Mouse (Mus musculus): ENCODE measurements around the gene Spata45. TPM values are rescaled to one million over a fixed set of nuclear protein-coding genes. Genes with fewer than 3 reads are reported as not detected.

Spata45 gene
- polyA plus RNA-seq, 1 experiment from 2014 or later: not detected

DNA sequence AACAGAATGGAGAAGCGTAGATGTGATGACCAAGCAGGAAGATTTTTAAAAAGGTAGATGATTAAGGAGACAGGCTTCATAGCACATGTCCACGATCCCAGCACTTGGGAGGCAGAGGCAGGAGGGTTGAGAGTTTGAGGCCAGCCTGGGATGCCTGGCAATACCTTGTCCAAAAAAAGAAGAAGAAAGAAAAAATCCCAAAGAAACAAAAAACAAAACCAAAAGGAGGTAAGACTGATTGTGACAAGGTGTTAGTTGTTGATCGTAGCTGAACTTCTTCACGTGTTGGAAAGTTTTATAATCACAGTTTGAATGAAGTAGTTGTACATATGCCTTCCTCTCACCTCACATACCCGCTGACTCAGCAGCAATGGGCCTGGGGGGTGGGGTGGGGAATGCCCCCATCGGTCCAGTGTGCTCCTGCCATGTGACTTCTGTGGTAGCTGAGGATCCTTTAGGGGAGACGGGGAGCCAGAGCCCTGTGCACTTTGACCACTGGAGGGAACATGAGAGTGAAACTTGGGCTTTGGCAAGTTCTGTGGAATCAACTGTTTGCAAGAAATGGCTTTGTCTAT lies 50.0 kb downstream of the Spata45 start:
- Histone ChIP-seq H3K4me3 (replicated peaks) (no peak overlapping the region), H3K36me3 (peaks cover 23% of the 10 kb centered on the region), H3K4me2 (replicated peaks) (no peak overlapping the region), H3K27ac (replicated peaks) (no peak overlapping the region), H3K9me3 (replicated peaks) (no peaks in the 10 kb centered on the region), H3K4me1 (no peaks in the 10 kb centered on the region), H3K27me3 (no peaks in the 10 kb centered on the region), H3K9ac (no peak overlapping the region)
- WGBS: 82% methylated on average over 7 of the region's 7 CpGs
- ATAC-seq (ENCODE audit: insufficient number of reproducible peaks, low FRiP score, low TSS enrichment, low read depth): no peak

DNA sequence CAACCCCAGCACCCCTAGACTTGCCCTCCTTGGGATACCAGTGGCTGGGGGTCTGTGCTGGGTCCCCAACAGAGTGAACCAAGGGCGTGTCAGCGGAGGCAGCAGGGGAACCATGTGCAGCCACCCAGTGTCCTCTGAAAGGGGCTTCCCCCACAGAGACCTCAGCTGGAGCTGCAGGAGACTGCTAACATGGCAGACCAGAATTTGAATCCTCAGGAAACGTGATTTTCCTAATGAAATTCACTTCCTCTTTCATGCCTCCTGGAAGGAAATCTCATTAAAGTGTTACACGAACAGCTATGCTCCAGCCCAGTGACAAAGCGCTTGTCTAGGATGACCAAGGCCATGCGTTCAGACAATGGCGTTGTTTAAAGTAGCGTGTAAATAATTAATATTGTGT lies 50.5 kb downstream of the Spata45 start:
- 74% methylated on average over 8 of the region's 8 CpGs for WGBS
- Histone ChIP-seq H3K27me3 (no peaks in the 10 kb centered on the region), H3K27ac (replicated peaks) (no peak overlapping the region), H3K9me3 (replicated peaks) (no peaks in the 10 kb centered on the region), H3K36me3 (peaks cover 18% of the 10 kb centered on the region), H3K4me1 (no peaks in the 10 kb centered on the region), H3K4me2 (replicated peaks) (no peak overlapping the region), H3K4me3 (replicated peaks) (no peak overlapping the region), H3K9ac (no peak overlapping the region)
- ATAC-seq (ENCODE audit: insufficient number of reproducible peaks, low FRiP score, low TSS enrichment, low read depth): no peak

DNA sequence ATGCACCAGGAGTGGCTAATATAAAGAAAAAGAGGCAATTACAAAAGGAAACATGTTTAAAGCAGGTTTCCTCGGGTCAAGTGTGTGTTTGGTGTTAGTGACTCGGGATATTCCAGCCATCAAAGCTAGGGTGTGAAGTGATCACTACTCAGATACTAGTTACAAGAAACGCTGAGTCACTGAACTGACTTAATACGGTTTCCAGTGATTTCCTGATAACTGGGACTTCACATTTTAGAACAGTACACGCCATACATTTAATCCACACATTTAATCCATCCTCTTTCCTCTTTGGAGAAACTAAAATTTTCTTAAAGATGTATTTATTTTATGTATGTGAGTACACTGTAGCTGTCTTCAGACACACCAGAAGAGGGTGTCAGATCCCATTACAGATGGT lies 51.5 kb downstream of the Spata45 start:
- no peaks in the 10 kb centered on the region for H3K27me3 ChIP-seq
- H3K9ac ChIP-seq: no peak overlapping the region
- no peak overlapping the region for H3K27ac ChIP-seq (replicated peaks)
- no peaks in the 10 kb centered on the region for H3K4me1 ChIP-seq
- H3K36me3 ChIP-seq: peaks cover 10% of the 10 kb centered on the region; the same call in 1 of the 2 replicates
- H3K9me3 ChIP-seq (replicated peaks): no peaks in the 10 kb centered on the region
- H3K4me3 ChIP-seq (replicated peaks): no peak overlapping the region
- ATAC-seq (ENCODE audit: insufficient number of reproducible peaks, low FRiP score, low TSS enrichment, low read depth): no peak
- H3K4me2 ChIP-seq (replicated peaks): no peak overlapping the region
- 82% methylated on average over 5 of the region's 5 CpGs for WGBS

DNA sequence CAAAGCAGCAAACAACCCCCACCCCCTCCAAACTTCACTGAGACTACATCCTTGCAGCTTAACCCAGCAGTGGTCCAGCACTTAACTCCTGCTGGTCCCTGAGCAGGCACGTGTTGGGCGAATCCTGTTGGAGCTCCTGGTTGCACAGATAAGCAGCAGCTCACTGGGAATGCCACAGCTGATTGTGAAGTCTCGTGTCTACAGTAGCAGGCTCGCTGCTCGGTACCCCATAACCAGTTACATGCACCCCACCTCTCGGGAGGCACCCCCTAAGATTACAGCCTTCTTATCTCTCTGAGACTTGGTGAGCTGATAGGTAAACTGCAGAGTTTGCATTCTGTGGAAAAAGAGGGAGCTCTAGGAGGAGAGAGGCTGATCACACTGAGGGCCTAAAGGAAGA lies 52.9 kb downstream of the Spata45 start:
- no peak for ATAC-seq (ENCODE audit: insufficient number of reproducible peaks, low FRiP score, low TSS enrichment, low read depth)
- Histone ChIP-seq H3K27me3 (no peaks in the 10 kb centered on the region), H3K4me3 (replicated peaks) (no peak overlapping the region), H3K9me3 (replicated peaks) (no peaks in the 10 kb centered on the region), H3K27ac (replicated peaks) (no peak overlapping the region), H3K4me2 (replicated peaks) (no peak overlapping the region), H3K4me1 (no peaks in the 10 kb centered on the region), H3K36me3 (no peaks in the 10 kb centered on the region), H3K9ac (no peak overlapping the region)
- 73% methylated on average over 6 of the region's 6 CpGs for WGBS

DNA sequence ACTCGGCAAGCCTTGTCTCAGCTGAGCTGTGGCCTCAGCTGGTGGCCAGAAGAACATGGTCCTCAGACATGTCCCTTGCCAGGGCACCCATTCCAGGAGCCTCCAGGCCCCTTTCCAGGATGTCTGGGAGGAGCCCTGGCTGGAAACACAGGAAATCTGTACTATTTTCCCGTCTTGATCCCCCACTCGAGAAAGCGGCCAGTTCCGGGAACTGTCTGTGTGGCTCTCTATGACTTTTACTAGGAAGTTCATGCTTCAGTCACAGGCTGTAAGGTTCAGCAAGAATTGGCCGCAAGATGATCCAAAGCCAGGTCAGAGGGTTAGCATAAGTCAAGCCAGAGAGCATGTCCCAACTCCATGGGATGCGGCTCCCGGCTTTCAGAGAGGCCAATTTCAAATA lies 55.6 kb downstream of the Spata45 start:
- no peak overlapping the region for H3K4me2 ChIP-seq (replicated peaks)
- no peaks in the 10 kb centered on the region for H3K36me3 ChIP-seq
- ATAC-seq (ENCODE audit: insufficient number of reproducible peaks, low FRiP score, low TSS enrichment, low read depth): no peak
- H3K4me3 ChIP-seq (replicated peaks): no peak overlapping the region
- H3K9ac ChIP-seq: no peak overlapping the region
- H3K4me1 ChIP-seq: no peaks in the 10 kb centered on the region
- WGBS: 71% methylated on average over 8 of the region's 8 CpGs
- H3K27me3 ChIP-seq: 0 out of 2 replicates have a peak, but pooled peaks cover 6% of the 10 kb centered on the region
- no peak overlapping the region for H3K27ac ChIP-seq (replicated peaks)
- H3K9me3 ChIP-seq (replicated peaks): no peaks in the 10 kb centered on the region

Other genes with a start within 250 kb of the Spata45 start
- 15.2 and 16.2 TPM in 2 replicates for gene Rps6kc1, start 124.9 kb upstream of the Spata45 start, polyA plus RNA-seq (2015; fragmentation: Nextera tagmentation; extraction: Ambion mirVana)
- gene Angel2, start 111.5 kb upstream of the Spata45 start, polyA plus RNA-seq (2015; fragmentation: Nextera tagmentation; extraction: Ambion mirVana): 40.3 and 45.7 TPM in 2 replicates
- gene Vash2, start 57.3 kb upstream of the Spata45 start, polyA plus RNA-seq (2015; fragmentation: Nextera tagmentation; extraction: Ambion mirVana): 45.3 and 49.0 TPM in 2 replicates
- gene Flvcr1, start 10.5 kb upstream of the Spata45 start, polyA plus RNA-seq (2015; fragmentation: Nextera tagmentation; extraction: Ambion mirVana): 5.7 and 5.9 TPM in 2 replicates
- gene Tatdn3, start 26.3 kb downstream of the Spata45 start, polyA plus RNA-seq (2015; fragmentation: Nextera tagmentation; extraction: Ambion mirVana): 13.8 and 14.7 TPM in 2 replicates
- 17.6 and 18.2 TPM in 2 replicates for gene Nsl1, start 26.4 kb downstream of the Spata45 start, polyA plus RNA-seq (2015; fragmentation: Nextera tagmentation; extraction: Ambion mirVana)
- gene Batf3, start 61.2 kb downstream of the Spata45 start, polyA plus RNA-seq (2015; fragmentation: Nextera tagmentation; extraction: Ambion mirVana): 5.8 and 7.6 TPM in 2 replicates
- gene Fam71a, start 128.2 kb downstream of the Spata45 start, polyA plus RNA-seq (2015; fragmentation: Nextera tagmentation; extraction: Ambion mirVana): not detected in 2 replicates
- 5.2 and 5.8 TPM in 2 replicates for gene Atf3, start 181.4 kb downstream of the Spata45 start, polyA plus RNA-seq (2015; fragmentation: Nextera tagmentation; extraction: Ambion mirVana)